Mouse (Mus musculus) thymus, postnatal 10 days (tissue): ENCODE results near the gene Nfkb1.

ENCODE experiments used
- DNase-seq, 2 experiments: peaks; one replicate each; pipeline ENCODE4 v3.0.0; 2021; ENCODE audit warnings: low spot score in 2 of 2

Gene Nfkb1

DNA sequence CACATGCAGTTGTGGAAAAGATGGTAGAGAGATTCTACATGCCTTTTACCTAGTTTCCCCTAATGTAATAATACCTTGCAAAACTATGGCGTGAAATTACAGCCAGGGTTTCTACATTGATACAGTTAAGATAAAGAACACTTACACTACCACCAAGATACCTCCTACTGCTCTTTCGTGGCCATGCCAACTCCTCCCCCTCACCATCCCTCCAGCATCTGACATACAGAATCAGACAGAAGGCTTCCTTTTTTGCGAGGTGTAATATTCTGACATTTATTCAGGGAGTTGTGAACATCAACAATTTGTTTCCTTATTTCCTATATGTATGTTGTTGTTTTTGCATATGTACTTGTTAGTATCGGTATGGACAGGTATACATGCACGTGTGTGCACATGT is 11.3 kb upstream of the Nfkb1 start:
- DNase-seq = no peak

DNA sequence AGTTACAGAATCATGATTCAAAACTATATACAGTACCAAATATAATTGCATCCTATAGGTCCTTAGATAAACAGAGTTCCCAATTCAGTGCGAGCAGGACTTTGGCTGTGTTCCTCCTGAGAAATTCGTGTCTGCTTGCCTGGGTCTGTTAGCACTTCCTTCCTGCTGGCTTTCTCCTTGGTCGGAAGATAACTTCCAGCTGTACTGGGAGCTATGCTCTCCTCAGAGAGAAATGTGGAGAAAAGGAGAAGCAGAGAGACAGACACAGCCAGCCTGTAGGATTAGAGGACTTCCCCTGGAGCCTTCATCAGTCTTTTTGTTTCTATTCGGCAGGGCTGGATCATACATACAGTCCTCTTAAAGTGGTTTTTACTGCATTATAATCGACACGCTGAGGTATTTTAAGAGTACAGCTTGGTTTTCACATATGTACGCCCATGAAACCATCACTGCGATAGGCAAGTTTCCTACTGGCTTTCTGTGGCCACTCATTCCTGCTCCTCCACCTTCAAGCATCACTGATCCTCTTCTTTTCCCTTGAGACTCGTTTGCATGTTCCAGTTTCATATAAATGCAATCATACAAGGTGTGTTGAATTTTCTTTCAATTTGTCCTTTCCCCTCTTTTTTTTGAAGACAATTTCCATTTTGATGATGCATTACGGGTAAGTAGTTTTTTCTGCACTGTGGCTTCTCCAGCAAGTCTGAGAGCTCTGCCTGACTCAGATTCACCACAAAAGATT is 8.3 kb upstream of the Nfkb1 start:
- DNase-seq = no peak

DNA sequence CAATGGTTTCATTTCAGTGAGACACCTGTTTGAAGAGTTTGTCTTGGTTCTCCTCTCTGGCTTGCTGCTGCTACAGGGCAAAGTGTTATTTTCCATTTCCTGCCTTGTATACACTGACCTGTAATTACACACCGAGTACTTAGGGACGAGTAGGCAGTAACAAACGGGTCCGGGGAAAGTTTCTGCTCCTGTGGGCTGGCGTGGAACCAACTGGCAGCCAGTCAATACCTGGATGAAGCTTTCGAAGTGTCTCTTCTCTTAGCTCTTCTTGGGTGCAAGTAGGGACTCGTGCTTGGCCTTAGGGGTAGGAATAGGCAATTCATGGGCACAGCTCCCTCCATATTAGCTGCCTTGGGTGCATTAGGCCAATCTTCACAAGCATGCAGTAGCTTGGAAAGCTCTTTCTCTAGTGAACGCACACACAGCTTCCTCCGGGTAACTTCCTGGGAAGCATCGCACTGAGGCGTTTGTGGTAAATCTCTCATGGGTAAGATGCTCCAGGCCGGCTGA is 7.2 kb upstream of the Nfkb1 start:
- DNase-seq = no peak

DNA sequence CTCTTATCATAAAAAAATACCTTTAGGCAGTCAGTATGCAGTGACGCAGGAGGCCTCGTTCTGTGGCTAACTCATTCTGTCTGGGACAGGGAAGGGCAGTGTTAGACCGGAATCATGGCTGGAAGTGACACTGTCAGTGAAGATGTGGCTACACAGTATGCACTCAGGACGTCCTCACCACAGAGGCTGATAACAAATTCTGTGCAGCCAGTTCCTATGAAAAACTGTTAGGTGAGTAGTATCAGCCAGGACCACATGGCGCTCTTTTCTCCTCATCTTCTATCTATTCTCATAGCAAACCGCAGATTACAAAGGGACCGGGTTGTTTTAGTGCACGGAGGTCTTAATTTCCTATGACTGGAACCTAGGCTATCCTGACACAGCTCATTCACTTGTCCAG is 4.9 kb upstream of the Nfkb1 start:
- DNase-seq = no peak

DNA sequence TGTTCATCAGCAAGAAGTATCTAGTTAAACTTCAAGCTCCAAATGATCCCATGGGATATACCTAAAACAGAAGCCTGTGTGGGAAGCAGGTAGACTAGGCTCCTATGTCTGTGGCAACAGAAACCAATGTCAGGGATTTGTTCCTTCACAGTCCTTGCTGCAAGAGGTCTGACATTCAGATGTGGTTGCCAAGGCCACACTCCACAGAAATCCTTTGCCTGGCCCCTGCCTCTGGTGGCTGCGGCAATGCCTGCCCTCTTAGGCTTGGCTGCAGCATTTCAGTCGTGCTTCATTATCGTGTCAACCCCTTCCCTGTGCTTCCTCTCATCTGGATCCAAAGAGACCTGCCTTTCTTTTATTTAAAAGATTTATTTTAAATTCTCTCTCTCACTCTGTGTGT is 1.7 kb upstream of the Nfkb1 start:
- no peak for DNase-seq

DNA sequence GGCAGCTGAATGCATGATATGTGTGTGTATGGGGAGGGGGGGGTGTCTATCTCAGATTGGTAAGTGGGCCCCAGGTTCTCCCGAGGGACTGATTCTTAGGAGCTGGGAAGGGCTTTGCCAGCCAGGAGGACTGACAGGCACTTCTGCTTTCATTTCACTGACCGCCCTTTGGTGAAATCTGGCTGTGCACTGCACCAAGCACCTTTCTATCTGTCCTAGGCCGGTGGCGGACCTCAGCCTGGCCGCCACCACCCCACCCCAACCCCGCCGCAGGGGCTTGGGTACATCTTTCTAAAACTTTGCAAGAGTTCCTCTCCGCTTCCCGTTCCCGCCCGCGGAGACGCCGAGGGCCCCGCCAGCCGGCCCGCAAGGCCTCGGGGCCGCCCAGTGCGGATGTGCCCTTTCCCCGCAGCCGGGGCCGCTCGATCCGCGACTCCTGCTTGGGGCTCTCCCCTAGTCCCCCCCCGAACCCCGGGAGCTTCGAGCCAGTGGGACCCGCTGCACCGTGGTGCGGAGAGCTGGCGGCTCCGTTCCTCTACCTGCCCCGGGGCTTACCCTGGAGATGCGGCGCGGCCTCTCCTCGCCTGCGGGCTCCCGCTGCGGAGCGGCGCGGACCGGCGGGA is 668 bp downstream of the Nfkb1 start:
- peak; percentile 41 to 58 for DNase-seq

DNA sequence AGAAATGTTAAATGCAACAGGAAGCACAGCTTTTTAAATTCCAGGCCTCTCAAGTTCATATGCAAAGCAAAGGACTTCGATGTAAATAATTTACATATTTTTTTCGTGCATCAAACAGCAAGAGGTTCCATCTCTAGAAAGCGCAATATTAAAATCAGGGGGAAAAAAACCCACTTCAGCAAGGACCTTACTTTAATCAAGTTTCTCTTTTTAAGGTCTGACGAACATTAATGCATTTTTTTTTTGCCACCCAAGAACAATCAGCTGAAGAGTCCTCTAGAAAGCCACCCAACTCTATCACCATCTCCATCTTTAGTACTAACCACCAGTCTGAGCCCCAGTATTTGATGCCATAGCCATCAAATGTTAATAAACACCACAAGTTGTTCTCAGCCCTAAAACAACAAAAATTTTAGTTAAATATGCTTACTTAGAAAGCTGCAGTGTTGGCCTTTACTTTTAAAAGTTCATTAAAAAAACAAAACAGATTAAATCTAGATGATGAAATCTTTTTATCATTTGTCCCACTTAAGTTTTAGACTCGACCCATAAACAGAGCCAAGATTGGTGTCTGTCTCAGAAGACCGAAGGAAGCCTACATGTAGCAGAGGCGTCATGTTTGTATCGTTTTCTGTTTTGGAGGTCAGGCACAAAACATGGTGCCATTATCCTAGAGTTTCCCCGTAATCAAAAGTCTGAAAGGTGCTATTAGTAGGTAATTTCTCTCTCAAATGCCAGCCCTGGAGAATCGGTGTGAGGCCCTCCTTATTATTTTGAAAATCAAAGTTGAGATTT is 1.4 kb downstream of the Nfkb1 start:
- DNase-seq = no peak

DNA sequence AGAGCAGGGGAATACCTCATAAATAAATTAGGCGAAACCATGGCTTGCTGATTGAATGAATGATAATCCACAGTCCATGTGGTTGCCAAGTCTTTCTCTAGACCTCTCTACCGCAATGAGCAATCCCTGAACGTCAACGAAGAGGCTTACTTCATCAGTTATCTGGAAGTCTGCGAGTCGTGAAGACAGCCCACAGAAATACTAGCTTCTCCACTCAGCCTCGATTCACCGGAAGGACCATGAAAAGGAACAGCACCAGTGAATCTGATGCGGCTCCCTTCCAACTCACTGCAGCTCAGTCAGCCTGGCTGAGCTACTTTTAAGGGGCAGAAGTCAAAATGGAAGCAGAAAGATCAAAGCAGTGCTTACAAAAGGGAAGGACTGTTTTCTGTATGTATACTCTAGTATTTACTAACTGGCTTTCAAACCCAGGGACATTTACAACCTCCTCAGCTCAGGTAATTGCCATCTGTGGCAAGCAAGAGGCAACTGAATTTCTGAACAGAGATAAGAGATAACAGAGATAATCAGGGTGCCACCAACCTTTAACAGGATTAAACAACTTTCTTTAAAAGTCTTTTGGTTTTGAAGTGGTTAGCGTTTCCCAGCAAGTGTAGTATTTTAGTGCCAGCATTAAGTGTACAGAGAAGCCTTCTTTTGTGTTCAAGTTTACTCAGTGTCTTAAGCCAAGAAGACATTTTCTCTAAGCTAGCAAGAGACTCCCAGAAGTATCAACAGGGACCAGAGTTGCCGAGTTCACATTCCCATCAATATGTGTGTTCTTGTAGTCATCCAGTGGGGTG is 2.2 kb downstream of the Nfkb1 start:
- no peak for DNase-seq

DNA sequence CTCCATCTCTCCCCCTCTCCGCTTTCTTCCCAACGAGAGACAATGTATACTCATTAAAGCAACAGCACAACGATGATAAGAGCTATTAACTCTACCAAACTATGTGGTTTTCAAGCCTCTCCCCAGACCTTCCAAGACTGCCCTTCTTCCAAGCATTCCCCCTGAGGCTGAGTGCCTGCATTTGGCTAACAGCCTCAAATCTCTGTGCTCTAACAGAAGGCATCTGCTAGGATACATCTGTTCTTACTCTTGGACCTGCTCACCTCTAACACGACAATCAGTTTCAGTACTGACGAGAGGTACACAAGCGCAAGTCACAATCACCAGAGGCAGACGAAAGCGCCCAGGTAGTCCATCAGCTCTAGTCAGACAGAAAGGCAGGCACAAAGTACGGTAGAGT is 3.4 kb downstream of the Nfkb1 start:
- DNase-seq = no peak

DNA sequence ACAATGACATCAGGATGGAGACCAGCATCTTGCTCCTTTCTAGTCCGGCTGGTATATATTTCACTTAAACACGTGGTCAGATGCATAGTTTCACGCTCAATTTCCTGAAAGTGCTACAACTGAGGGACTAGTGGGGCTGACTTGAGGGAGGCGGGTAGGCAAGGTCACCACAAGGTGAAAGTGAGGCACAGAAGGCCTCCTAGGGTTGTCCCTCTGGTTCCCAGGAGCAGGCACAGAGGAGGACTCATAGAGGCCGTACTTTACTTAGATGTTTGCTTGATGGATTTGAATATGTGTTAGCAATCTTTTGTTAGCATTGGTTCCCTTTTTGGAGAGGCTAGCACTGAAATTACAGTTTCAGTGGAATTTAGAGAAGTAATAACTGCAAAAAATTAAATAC is 4.9 kb downstream of the Nfkb1 start:
- DNase-seq = no peak

DNA sequence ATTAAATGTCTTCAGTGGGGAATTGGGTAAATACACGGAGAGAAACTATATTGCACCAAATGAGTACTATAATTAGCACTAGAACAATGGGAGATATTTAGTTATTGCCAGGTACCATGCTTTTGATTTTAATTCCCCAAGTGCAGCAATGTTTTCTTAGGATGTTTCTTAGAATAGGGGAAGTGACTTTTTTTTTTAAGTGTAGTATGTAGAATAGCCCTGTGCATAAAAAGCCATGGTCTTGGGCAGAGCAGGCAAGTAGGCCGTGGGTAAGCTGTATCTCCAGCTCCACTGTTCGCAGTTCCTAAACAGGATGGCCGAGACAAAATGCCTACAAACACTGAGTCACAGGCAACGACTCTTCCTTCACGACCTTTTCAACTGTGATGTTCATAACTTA is 8.1 kb downstream of the Nfkb1 start:
- DNase-seq = no peak

DNA sequence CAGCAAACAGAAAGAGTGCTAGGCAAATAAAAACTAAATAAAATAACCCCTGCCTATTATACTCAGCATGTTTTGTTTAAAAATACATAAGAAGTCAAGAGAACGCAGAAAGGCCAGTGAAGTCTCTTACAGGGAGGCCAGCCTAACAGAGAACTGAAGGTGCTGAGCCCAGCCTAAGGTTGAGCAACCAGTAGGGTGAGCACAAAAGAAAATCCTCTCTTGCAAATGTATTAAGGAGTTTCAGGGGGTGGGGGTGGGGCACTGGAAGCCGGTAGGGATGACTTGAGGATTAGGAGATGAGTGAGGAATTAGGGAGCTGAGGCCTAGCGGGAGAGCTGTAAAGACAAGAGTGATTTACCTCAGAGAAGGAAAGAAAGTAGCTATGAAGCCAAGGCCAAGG is 9.1 kb downstream of the Nfkb1 start:
- no peak for DNase-seq

DNA sequence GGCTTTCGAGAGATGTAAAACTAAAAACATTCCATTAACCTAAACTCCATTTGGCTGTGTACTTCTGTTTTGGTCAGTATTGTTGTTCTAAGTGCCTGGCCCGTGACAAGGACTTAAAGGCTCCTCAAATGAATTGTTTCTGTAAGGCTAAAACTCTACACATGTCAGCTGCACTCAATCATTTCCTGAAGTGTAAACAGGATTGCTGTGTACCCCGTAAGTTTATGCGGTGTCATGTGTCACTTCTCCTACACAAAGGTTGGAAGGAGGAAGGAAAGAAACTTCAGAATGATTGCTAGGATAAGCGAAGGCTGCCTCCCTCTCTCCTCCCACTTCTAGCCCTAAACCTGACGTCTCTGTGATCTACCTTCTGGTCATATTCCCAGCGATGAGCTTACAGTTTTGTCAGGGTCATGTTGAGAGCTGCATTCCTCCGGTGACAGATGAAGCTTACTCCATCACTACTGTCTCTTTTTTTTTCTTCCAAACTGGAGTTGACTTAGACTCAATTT is 10.0 kb downstream of the Nfkb1 start:
- DNase-seq = no peak

DNA sequence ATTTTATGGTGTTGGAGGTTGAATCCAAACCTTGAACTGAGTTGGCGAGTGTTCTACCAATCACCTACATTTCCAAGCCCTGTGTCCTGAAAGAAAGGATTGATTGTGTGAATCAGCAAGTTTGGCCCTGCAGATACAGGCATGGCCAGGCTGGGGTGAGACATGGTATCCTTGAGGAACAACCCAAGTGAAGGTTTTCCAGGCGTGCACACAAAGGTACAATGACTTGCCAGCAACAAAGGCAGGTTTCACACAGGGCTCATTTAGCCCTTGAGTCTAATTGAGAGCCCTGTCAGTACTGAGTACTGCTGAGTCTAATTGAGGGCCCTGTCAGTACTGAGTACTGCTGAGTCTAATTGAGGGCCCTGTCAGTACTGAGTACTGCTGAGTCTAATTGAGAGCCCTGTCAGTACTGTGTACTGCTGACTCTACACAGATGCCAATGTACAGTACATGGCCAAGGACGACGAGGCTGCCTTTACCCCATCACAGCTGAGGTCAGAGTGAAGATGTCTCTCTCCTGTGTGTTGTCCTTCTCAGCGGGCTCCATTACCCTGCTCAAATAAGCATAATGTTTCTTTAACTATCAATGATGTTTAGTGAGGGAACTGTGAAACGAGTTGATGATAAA is 11.0 kb downstream of the Nfkb1 start:
- no peak for DNase-seq

DNA sequence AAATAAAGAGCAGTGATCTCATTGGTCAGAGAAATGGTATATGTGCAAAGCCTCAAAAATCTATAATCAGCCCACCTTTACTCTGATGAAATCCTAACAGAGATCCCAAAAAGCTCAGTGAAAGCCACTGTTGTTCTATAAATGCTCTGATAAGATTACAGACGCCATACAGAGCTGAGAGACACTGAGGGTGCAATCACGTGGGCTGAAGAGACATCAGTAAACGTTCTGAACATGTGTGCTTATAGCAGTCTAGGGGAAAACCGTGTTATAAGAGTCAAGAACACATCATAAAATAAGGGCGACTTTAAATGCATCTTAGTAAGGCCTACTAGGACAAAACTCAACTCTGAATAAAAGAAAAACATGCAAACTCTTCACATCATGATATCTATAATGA is 14.3 kb downstream of the Nfkb1 start:
- no peak for DNase-seq

DNA sequence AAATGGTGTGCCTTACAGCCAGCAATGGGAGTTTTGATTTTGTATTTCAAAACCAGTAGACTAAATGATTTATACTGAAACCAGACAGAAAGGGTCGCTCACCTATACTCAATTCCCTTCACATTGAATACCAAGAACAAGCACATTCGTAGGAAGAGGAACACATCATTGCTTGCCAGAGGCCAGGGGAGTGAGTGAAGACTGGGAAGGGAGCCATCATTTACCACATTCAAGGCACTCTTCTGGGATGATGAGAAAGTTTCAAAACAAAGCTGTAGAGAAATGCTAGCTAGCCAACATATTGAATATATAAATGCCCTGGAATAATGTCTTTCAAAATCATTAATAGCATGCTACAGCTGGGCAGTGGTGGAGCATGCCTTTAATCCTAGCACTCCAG is 15.0 kb downstream of the Nfkb1 start:
- no peak for DNase-seq

DNA sequence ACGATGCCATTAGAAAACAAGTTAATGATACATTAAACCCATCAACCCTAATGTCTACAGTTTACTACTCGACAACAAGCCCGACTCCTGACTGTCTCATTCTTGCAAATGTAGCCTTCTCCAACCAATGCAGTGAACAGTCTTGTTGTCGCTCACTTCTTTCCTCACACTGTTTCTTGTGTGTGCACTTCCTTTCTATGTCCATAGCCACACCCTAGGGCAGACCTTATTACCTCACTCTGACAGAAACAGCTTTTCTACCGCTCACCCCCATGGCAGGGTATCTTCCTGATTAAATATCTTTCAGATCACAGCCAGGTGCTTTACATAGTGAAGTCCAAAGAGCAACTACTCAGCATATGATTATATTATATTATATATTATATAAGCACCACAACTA is 15.9 kb downstream of the Nfkb1 start:
- DNase-seq = no peak

DNA sequence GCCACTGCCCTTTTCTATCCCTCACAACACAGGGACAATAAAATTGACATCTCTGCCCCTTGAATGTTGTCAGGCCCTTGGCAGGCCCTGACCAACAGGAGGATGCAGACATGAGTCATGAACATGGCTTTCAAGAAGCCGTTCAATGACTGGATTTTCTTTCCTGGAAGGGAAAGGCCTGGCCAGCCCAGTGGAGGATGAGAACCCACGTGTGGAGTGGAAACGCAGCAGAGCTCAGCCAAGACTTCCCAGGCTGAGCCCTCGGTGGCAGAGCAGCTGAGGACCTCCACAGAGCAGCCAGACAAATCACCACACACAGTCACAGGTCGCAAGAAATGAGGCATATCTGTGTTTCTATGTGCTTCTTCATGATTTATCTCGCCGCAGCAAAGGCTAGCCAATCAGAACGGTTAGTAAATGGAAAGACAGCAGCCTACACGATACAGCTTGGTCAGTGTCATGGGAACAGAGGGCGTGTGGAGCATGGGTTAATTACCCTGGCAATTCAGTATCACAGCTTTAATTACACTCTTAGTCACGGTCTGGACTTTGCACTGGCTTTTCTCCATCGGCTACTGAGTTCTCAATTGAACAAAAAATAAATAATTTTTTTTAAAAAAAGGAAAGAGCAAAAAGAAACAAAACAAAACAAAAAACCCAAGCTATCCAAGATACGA is 16.5 kb downstream of the Nfkb1 start:
- no peak for DNase-seq

DNA sequence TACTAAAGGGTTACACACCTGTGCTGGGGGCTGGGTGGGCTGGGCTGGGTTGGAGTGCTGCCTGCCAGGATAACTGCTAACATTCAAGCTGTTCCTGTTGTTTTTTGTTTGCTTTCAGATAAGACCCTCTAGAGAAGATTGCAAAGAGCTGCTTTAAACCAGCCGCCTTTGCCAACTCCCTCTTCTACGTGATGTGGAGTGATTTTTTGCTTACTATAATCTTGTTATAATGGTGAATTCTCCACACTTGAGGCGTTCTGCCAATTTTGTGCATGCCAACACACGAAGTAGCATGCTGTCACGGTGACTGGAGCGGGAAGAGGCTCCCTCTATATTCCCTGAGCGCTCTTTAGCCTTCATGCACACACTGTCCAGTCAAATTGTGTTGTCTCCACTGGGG is 17.7 kb downstream of the Nfkb1 start:
- no peak for DNase-seq

DNA sequence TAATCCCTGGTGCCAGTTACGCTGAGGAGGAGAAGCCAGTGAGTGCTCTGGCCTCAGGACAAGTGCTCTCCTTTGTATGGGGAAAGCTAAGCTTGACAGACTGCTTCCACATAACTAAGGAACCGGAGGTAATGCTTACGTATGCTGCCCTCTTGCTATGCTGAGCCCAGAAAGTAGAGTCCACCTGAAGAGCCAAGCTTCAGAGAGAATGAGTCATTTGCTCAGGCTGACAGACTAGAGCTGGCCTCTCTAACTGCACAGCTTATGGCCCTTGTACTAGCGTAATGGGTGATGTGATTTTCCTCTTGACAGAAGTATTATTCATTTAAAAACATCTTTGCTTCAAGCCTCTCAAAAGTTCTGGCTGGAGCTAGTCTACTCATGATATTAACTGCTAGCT is 18.3 kb downstream of the Nfkb1 start:
- no peak for DNase-seq

DNA sequence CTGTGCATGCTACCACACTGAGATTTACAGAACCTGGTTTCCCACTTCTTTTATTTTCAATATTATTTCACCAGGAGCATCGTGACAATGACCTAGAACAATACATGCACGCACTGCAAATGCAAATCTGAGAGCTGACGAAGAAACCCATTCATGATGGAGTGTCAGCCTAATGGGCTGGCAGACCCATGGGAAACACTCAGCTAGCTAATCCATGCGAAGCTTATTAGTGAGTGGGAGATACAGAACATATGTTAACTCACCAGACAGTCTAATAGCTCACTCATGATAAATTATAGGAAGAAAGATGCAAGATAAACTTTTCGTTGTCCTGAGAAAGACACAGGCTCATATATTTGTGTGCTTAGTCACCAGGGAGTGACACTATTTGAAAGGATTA is 19.2 kb downstream of the Nfkb1 start:
- no peak for DNase-seq
